Mouse (Mus musculus): ENCODE measurements at regions not wholly inside any gene's neighbourhood (a gene's known extent, or its start where the extent isn't known, plus 50 kb on each side); places are given as distances from the start of the nearest gene placed in this dataset.

DNA sequence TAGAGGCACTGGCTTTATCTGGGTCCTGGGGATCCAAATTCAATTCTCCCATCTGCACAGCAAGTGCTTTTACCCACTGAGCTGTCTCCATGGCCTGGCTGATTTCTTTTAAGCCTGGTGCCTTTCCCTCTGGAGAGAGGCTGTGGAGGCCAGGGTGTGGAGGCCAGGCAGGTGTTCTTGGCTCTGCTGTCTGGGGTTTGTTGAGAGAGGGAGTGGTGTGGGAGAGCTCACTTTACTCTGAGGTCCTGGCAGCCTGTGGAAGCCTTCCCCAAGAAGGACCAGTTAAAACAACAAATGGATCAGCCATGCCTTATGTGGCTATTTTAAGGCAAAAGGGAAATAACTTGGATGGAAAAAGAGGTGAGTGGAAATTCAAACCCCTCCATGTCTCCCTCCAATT lies 86.5 kb downstream of the Rpl14 start:
- Histone ChIP-seq H3K36me3 (ENCODE audit: control insufficient read depth, insufficient read depth, low read length, poor library complexity, severe bottlenecking) (no peaks in the 10 kb centered on the region), H3K9ac (ENCODE audit: low read depth, poor library complexity, severe bottlenecking) (no peak overlapping the region), H3K9me3 (replicated peaks; ENCODE audit: control insufficient read depth, insufficient read depth, low read length, poor library complexity, severe bottlenecking) (no peaks in the 10 kb centered on the region), H3K27ac (ENCODE audit: insufficient read depth, low read length) (no peak overlapping the region), H3K4me1 (ENCODE audit: control insufficient read depth, insufficient read depth, low read length) (peaks cover 6% of the 10 kb centered on the region), H3K27me3 (ENCODE audit: control insufficient read depth, insufficient read depth, low read length, poor library complexity, severe bottlenecking) (no peaks in the 10 kb centered on the region), H3K4me3 (ENCODE audit: low read depth, low read length) (no peak overlapping the region)
- TF ChIP-seq POLR2A (IDR thresholded peaks at IDR 0.05; ENCODE audit: insufficient read depth, low read length) (no peak), CTCF (IDR thresholded peaks at IDR 0.05; ENCODE audit: low read depth, low read length) (no peak), EP300 (IDR thresholded peaks at IDR 0.05; ENCODE audit: insufficient read depth, low read depth, low read length) (no peak)

DNA sequence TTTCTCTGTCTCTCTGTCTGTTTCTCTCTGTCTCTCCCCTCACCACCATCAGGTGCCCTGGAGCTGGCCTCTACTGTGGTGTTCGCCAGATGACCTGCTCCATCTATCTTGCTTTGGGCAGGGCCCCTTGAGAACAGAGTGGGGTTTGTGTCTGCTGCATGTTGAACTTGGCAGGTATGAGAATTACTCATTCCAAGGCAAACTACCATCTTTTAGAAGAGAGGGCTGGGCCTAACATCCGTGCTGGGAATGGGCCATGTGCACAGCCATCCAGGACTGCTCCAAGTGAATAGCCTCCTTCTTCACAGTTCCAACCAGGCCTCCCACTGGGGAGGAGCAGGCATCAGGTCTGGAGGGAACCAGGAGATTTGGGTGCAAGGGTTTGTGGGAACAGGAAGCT lies 87.3 kb downstream of the Rpl14 start:
- peaks cover 8% of the 10 kb centered on the region for H3K4me1 ChIP-seq (ENCODE audit: control insufficient read depth, insufficient read depth, low read length)
- no peak overlapping the region for H3K27ac ChIP-seq (ENCODE audit: insufficient read depth, low read length)
- TF ChIP-seq CTCF (IDR thresholded peaks at IDR 0.05; ENCODE audit: low read depth, low read length), result no peak
- TF ChIP-seq POLR2A (IDR thresholded peaks at IDR 0.05; ENCODE audit: insufficient read depth, low read length), result no peak
- no peak for TF ChIP-seq EP300 (IDR thresholded peaks at IDR 0.05; ENCODE audit: insufficient read depth, low read depth, low read length)
- no peak overlapping the region for H3K9ac ChIP-seq (ENCODE audit: low read depth, poor library complexity, severe bottlenecking)
- no peaks in the 10 kb centered on the region for H3K27me3 ChIP-seq (ENCODE audit: control insufficient read depth, insufficient read depth, low read length, poor library complexity, severe bottlenecking)
- H3K36me3 ChIP-seq (ENCODE audit: control insufficient read depth, insufficient read depth, low read length, poor library complexity, severe bottlenecking), result no peaks in the 10 kb centered on the region
- H3K9me3 ChIP-seq (replicated peaks; ENCODE audit: control insufficient read depth, insufficient read depth, low read length, poor library complexity, severe bottlenecking), result no peaks in the 10 kb centered on the region
- H3K4me3 ChIP-seq (ENCODE audit: low read depth, low read length), result no peak overlapping the region

DNA sequence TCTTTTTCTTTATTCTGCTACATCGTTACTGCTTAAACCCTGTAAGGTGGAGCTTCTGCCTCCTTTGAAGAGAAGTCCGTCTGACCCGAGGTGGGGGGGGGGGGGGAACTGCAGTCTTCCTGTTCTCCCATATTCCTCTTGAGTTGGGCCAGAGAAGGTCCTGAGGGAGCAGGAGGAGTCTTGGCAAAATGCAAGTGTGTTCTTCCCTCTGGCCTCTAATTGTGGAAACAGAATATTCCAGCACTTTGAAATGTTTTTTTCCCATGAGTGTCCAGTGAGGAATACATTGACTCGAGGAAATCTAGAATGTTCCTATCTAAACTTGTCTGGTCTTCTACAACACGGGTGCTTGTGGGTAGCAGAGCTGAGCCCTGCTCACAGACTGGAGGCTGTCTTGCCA lies 90.0 kb downstream of the Rpl14 start:
- Histone ChIP-seq H3K9me3 (replicated peaks; ENCODE audit: control insufficient read depth, insufficient read depth, low read length, poor library complexity, severe bottlenecking) (no peaks in the 10 kb centered on the region), H3K36me3 (ENCODE audit: control insufficient read depth, insufficient read depth, low read length, poor library complexity, severe bottlenecking) (no peaks in the 10 kb centered on the region), H3K27ac (ENCODE audit: insufficient read depth, low read length) (no peak overlapping the region), H3K27me3 (ENCODE audit: control insufficient read depth, insufficient read depth, low read length, poor library complexity, severe bottlenecking) (no peaks in the 10 kb centered on the region), H3K4me1 (ENCODE audit: control insufficient read depth, insufficient read depth, low read length) (peaks cover 2% of the 10 kb centered on the region), H3K9ac (ENCODE audit: low read depth, poor library complexity, severe bottlenecking) (no peak overlapping the region), H3K4me3 (ENCODE audit: low read depth, low read length) (no peak overlapping the region)
- TF ChIP-seq CTCF (IDR thresholded peaks at IDR 0.05; ENCODE audit: low read depth, low read length) (no peak), POLR2A (IDR thresholded peaks at IDR 0.05; ENCODE audit: insufficient read depth, low read length) (no peak), EP300 (IDR thresholded peaks at IDR 0.05; ENCODE audit: insufficient read depth, low read depth, low read length) (no peak)

DNA sequence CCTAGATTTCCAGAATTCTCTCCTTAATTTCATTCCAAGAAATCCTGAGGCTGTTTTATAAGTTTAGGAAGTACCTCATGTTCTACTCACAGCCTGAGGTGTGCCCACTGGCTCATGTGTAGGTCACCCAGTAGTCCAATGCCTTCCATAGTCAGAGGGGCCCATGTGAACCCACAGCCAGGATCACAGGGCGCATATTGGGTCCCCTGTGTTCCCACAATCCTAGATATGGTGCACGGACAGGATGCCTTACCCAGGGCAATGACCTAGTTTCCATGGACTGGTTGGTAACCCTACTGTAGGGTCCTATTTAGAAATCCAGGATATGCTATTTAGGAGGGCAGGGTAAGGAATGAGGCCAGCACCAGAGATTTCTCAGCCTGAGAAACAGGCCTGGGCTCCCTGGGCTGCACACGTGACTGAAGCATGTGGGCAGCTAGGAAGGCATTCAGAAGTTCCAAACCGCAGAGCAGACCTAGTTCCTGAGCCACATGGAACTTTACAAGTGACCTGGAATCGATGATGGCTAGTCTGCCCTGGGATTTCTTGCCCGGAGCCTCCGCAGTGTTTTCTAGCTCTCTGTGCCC lies 90.5 kb downstream of the Rpl14 start:
- Histone ChIP-seq H3K27me3 (ENCODE audit: control insufficient read depth, insufficient read depth, low read length, poor library complexity, severe bottlenecking) (no peaks in the 10 kb centered on the region), H3K9ac (ENCODE audit: low read depth, poor library complexity, severe bottlenecking) (no peak overlapping the region), H3K9me3 (replicated peaks; ENCODE audit: control insufficient read depth, insufficient read depth, low read length, poor library complexity, severe bottlenecking) (no peaks in the 10 kb centered on the region), H3K4me3 (ENCODE audit: low read depth, low read length) (no peak overlapping the region), H3K36me3 (ENCODE audit: control insufficient read depth, insufficient read depth, low read length, poor library complexity, severe bottlenecking) (no peaks in the 10 kb centered on the region), H3K27ac (ENCODE audit: insufficient read depth, low read length) (no peak overlapping the region), H3K4me1 (ENCODE audit: control insufficient read depth, insufficient read depth, low read length) (peaks cover 2% of the 10 kb centered on the region)
- TF ChIP-seq POLR2A (IDR thresholded peaks at IDR 0.05; ENCODE audit: insufficient read depth, low read length) (no peak), EP300 (IDR thresholded peaks at IDR 0.05; ENCODE audit: insufficient read depth, low read depth, low read length) (no peak), CTCF (IDR thresholded peaks at IDR 0.05; ENCODE audit: low read depth, low read length) (no peak)

- no peak overlapping the region for H3K27ac ChIP-seq (ENCODE audit: insufficient read depth, low read length)
Observed at GRCm38 (mm10) chr9:120663181-120663580, 91.9 kb downstream of the Rpl14 start.

GRCm38 (mm10) chr9:120664086-120664485 lies 92.8 kb downstream of the Rpl14 start:
- TF ChIP-seq EP300 (IDR thresholded peaks at IDR 0.05; ENCODE audit: insufficient read depth, low read depth, low read length), result no peak
- no peak for TF ChIP-seq CTCF (IDR thresholded peaks at IDR 0.05; ENCODE audit: low read depth, low read length)
- no peak for TF ChIP-seq POLR2A (IDR thresholded peaks at IDR 0.05; ENCODE audit: insufficient read depth, low read length)
- Histone ChIP-seq H3K4me1 (ENCODE audit: control insufficient read depth, insufficient read depth, low read length) (peaks cover 2% of the 10 kb centered on the region), H3K27me3 (ENCODE audit: control insufficient read depth, insufficient read depth, low read length, poor library complexity, severe bottlenecking) (no peaks in the 10 kb centered on the region), H3K9me3 (replicated peaks; ENCODE audit: control insufficient read depth, insufficient read depth, low read length, poor library complexity, severe bottlenecking) (no peaks in the 10 kb centered on the region), H3K27ac (ENCODE audit: insufficient read depth, low read length) (no peak overlapping the region), H3K36me3 (ENCODE audit: control insufficient read depth, insufficient read depth, low read length, poor library complexity, severe bottlenecking) (no peaks in the 10 kb centered on the region), H3K4me3 (ENCODE audit: low read depth, low read length) (no peak overlapping the region), H3K9ac (ENCODE audit: low read depth, poor library complexity, severe bottlenecking) (no peak overlapping the region)

More at GRCm38 (mm10) chr9:120663181-120663580, 91.9 kb downstream of the Rpl14 start:
- peaks cover 2% of the 10 kb centered on the region for H3K4me1 ChIP-seq (ENCODE audit: control insufficient read depth, insufficient read depth, low read length)
- TF ChIP-seq POLR2A (IDR thresholded peaks at IDR 0.05; ENCODE audit: insufficient read depth, low read length) (no peak), EP300 (IDR thresholded peaks at IDR 0.05; ENCODE audit: insufficient read depth, low read depth, low read length) (no peak), CTCF (IDR thresholded peaks at IDR 0.05; ENCODE audit: low read depth, low read length) (no peak)
- no peaks in the 10 kb centered on the region for H3K36me3 ChIP-seq (ENCODE audit: control insufficient read depth, insufficient read depth, low read length, poor library complexity, severe bottlenecking)
- H3K9me3 ChIP-seq (replicated peaks; ENCODE audit: control insufficient read depth, insufficient read depth, low read length, poor library complexity, severe bottlenecking), result no peaks in the 10 kb centered on the region
- H3K9ac ChIP-seq (ENCODE audit: low read depth, poor library complexity, severe bottlenecking), result no peak overlapping the region
- H3K4me3 ChIP-seq (ENCODE audit: low read depth, low read length), result no peak overlapping the region
- no peaks in the 10 kb centered on the region for H3K27me3 ChIP-seq (ENCODE audit: control insufficient read depth, insufficient read depth, low read length, poor library complexity, severe bottlenecking)

Data from ES-Bruce4 (cell line).